Mouse (Mus musculus) neural tube, embryonic 14.5 days (tissue): ENCODE measurements at regions not wholly inside any gene's neighbourhood (a gene's known extent, or its start where the extent isn't known, plus 50 kb on each side); places are given as distances from the start of the nearest gene placed in this dataset.
A peak's percentile ranks its signal among the peaks of the same experiment; 100 is the strongest.

Experiments used
- ATAC-seq: fragments of 200-750 bp; cut with Nextera tagmentation; 2 replicates; pipeline ENCODE4 v1.8.0; 2017; ENCODE audit warnings: low read depth, mild to moderate bottlenecking, moderate TSS enrichment, moderate library complexity
- H3K27ac ChIP-seq: fragments of 300-500 bp; sonication (generic); 2 replicates; pipeline ENCODE4 v1.5.1; 2014; ENCODE audit warnings: low read depth, mild to moderate bottlenecking, control low read depth, low read length, moderate library complexity, mixed read lengths
- H3K27me3 ChIP-seq: fragments of 300-500 bp; sonication (generic); 2 replicates; pipeline ENCODE4 v1.6.1; 2014; ENCODE audit warnings: low read length; ENCODE audit not compliant: control insufficient read depth, insufficient read depth
- H3K36me3 ChIP-seq: fragments of 300-500 bp; sonication (generic); 2 replicates; pipeline ENCODE4 v1.6.1; 2014; ENCODE audit warnings: low read length, mixed read lengths; ENCODE audit not compliant: control insufficient read depth, insufficient read depth
- H3K4me1 ChIP-seq: fragments of 300-500 bp; sonication (generic); 2 replicates; pipeline ENCODE4 v1.6.1; 2014; ENCODE audit warnings: low read length; ENCODE audit not compliant: control insufficient read depth, insufficient read depth
- H3K4me2 ChIP-seq: fragments of 300-500 bp; sonication (generic); 2 replicates; pipeline ENCODE4 v1.6.1; 2014; ENCODE audit warnings: mild to moderate bottlenecking, low read depth, low read length, control low read depth
- H3K4me3 ChIP-seq: fragments of 300-500 bp; sonication (generic); 2 replicates; pipeline ENCODE4 v1.5.1; 2014; ENCODE audit warnings: low read depth, low read length, control low read depth, mixed read lengths
- H3K9ac ChIP-seq: fragments of 300-500 bp; sonication (generic); replicated peaks from 2 replicates; pipeline ENCODE4 v1.6.1; 2014; ENCODE audit warnings: low read depth, mild to moderate bottlenecking, control low read depth, low read length, mixed read lengths
- H3K9me3 ChIP-seq: fragments of 300-500 bp; sonication (generic); 2 replicates; pipeline ENCODE4 v1.6.1; 2016; ENCODE audit warnings: low read length; ENCODE audit not compliant: control insufficient read depth
- WGBS: fragments of 180-500 bp; shearing (Covaris S2); extraction: QIAGEN DNeasy Blood & Tissue Kit; methylation state at CpG from one replicate; pipeline ENCODE4 v1.1.7; 2014; 5-methylcytosine and 5-hydroxymethylcytosine counted together

DNA sequence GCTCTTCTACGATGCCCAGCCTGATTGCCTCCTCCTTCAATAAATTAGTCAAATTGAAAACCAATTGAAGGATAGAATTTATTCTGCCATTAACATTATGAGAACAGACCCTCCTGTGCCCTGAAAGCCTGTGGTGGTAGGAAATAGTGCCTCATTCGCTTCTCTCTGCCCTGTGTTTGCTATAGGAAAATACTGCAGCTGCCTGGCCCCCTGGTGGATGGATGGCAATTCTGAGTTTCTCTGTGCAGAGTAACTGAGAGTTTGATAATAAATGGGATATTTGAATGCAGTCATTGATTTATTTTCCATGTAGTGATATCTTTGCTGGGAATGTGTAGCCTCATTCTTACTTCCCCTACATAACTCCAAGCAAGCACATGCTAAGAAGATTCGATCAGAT is 85.4 kb upstream of the Calcoco1 start:
- H3K36me3 ChIP-seq = no peaks in the 10 kb centered on the region
- WGBS = 33% methylated on average over 3 of the region's 3 CpGs
- no peaks in the 10 kb centered on the region for H3K4me1 ChIP-seq
- no peak overlapping the region for H3K4me2 ChIP-seq
- H3K9me3 ChIP-seq = no peaks in the 10 kb centered on the region
- no peaks in the 10 kb centered on the region for H3K27me3 ChIP-seq
- ATAC-seq = peak; percentile 69; the same call in 1 of the 2 replicates
- no peak overlapping the region for H3K4me3 ChIP-seq
- peak overlapping the region; percentile 61; the same call in 1 of the 2 replicates for H3K27ac ChIP-seq
- no peak overlapping the region for H3K9ac ChIP-seq

DNA sequence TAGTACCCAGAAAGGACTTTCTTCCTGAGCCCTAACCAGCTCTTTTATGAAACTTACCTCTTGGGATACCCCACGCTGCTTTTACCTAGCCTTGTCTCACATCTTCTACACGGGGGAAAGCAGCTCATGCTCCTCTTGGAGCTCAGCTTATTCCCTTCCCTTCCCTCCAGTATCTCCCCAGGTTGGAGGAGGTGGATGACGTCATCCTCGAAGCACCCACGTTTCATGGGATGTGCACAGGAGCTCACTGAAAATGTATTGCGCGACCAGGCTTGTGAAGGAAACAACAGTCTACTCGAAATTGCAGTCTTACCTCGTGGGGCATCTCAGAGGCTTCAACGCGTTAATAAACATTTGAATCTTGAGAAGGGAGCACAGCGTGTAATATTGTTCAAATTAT is 97.2 kb upstream of the Calcoco1 start:
- no peak overlapping the region for H3K9ac ChIP-seq
- H3K9me3 ChIP-seq = no peaks in the 10 kb centered on the region
- no peaks in the 10 kb centered on the region for H3K27me3 ChIP-seq
- WGBS = 73% methylated on average over 12 of the region's 12 CpGs
- no peak overlapping the region for H3K4me3 ChIP-seq
- H3K27ac ChIP-seq = no peak overlapping the region
- H3K4me1 ChIP-seq = no peaks in the 10 kb centered on the region
- no peak overlapping the region for H3K4me2 ChIP-seq
- no peaks in the 10 kb centered on the region for H3K36me3 ChIP-seq
- ATAC-seq = no peak

DNA sequence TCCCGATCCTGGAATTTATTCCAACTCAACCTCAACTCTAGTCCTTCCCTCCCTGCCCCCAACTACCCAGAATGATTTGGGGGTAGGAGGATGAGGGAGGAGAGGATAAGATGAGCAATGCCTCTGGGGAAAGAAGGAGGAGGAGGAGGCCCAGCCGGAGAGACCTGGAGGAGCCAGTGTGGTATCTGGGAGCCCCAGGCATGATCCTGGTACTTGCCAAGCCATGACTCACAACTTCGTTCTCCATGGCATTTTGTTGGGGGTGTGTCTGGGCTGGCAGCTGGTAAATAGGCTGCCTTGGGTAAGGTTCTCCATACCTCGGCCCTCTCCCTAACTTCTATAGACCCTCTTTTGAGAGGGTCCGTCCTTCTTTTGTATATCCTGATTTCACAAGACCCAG is 81.2 kb upstream of the Hoxc13 start:
- H3K36me3 ChIP-seq = no peaks in the 10 kb centered on the region
- no peak for ATAC-seq
- no peak overlapping the region for H3K27ac ChIP-seq
- H3K4me1 ChIP-seq = no peaks in the 10 kb centered on the region
- WGBS = 85% methylated on average over 5 of the region's 5 CpGs
- no peak overlapping the region for H3K4me3 ChIP-seq
- no peak overlapping the region for H3K4me2 ChIP-seq
- H3K27me3 ChIP-seq = no peaks in the 10 kb centered on the region
- H3K9ac ChIP-seq = no peak overlapping the region
- no peaks in the 10 kb centered on the region for H3K9me3 ChIP-seq

DNA sequence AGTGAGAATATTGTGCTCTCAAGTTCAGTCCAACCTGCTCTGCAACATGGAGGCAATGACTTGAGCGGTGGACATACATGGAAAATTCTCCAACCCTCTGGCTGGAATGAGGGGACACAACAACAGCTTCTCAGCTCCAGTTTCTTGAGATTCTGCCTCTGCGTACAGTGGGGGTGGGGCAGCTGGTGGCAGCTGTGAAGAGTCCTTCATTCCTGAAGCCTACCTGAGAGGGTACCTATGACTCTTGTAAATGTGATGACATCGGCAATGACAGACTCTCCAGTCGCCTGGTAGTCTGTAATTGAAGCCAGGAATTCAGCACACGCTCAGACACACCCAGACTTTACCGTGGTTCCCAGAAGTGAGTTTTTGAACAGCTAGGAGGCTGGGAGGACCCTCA is 58.5 kb upstream of the Hoxc13 start:
- Histone ChIP-seq H3K27ac (no peak overlapping the region), H3K4me3 (no peak overlapping the region), H3K27me3 (no peaks in the 10 kb centered on the region), H3K9ac (no peak overlapping the region), H3K36me3 (no peaks in the 10 kb centered on the region), H3K4me1 (no peaks in the 10 kb centered on the region), H3K4me2 (no peak overlapping the region), H3K9me3 (no peaks in the 10 kb centered on the region)
- ATAC-seq = no peak
- WGBS = 87% methylated on average over 6 of the region's 6 CpGs

DNA sequence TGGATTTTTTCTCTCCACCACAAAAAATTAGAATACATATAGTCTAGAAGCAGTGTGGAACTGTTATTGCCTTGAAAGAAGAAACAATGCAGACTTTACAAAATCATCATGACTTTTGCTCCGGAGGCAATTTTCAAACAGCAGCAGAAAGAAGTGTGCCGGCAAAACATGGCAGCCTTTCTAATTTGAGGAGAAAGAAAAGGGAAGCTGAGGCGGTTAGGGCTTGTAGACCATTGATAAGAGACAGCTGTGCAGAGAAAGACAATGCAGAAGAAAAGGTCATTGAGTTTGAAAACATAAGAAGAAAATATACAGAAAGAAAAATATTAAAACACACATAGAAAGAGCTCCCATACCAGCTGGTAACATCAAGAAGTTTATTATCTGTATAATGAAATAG is 54.1 kb upstream of the Hoxc13 start:
- 86% methylated on average over 3 of the region's 3 CpGs for WGBS
- H3K9me3 ChIP-seq = no peaks in the 10 kb centered on the region

More for the DNA sequence above, 54.1 kb upstream of the Hoxc13 start:
- no peak for ATAC-seq
- H3K27ac ChIP-seq = no peak overlapping the region
- H3K4me3 ChIP-seq = no peak overlapping the region
- H3K4me1 ChIP-seq = no peaks in the 10 kb centered on the region
- no peaks in the 10 kb centered on the region for H3K36me3 ChIP-seq
- no peak overlapping the region for H3K9ac ChIP-seq
- H3K27me3 ChIP-seq = no peaks in the 10 kb centered on the region
- H3K4me2 ChIP-seq = no peak overlapping the region
